Mouse (Mus musculus): ENCODE data around the gene Osgin1. TPM values are rescaled to one million over a fixed set of nuclear protein-coding genes. Genes with fewer than 3 reads are reported as not detected.

The Osgin1 gene
- polyA plus RNA-seq (2012; rRNA removed; ENCODE audit: low replicate concordance) = 26.0 and 28.9 TPM in 2 replicates

GRCm38 (mm10) chr8:119433582-119434174 lies at the start of gene Osgin1:
TSS of gene Osgin1 (plus strand) at chr8:119434124.

GRCm38 (mm10) chr8:119394524-119395026 lies 39.3 kb upstream of the Osgin1 start, which contains the start of gene Mlycd:
TSS of gene Mlycd (plus strand) at chr8:119394878.

DNA sequence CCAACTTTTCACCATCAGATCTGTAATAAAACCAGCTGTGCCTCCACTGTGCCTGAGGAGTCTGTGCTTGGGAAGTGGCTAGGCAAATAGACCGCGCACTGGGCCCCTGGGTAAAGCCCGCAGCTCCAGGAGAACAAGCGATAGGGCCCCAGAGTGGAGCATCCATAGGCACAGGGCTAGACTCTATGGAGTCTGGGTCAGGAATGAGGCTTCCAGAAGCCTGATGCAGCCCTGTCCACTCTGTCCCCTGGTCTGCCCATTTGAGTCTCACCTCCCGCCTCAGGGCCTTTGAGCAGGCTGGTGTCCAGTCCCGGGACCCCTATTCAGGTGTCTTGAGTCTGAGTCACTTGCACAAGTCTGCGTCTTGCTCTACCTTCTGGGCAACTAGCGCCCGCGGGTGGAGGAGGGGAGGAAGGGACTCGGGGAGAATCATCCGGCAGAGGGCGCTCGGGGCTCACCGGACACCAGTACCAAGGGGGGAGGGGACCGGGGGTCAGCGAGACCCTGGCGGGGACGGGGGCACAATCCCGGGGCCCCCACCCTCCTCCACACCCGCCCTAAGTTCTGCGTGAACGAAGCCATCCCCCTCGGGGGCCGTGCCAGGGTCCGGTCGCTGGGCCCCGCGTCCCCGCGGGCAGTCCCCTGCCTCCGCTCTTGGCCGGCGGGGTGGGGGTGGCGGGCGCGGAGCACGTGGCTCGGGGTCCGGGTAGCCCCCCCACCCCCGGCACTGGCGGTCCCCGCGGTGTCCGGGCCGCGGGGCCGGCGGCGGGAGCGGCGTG lies 12.5 kb downstream of the Osgin1 start, which contains the start of gene Necab2:
Gene Necab2, plus strand, starts transcription at position 509 of the 779 bp plus-strand sequence.

Other genes starting within 250 kb of the Osgin1 start
- 70.2 and 126 TPM in 2 replicates for gene Hsbp1, start 89.6 kb upstream of the Osgin1 start, polyA plus RNA-seq (2012; rRNA removed; ENCODE audit: low replicate concordance)
- gene Mlycd, start 39.2 kb upstream of the Osgin1 start, polyA plus RNA-seq (2012; rRNA removed; ENCODE audit: low replicate concordance) = 45.3 and 61.0 TPM in 2 replicates
- gene Necab2, start 12.6 kb downstream of the Osgin1 start, polyA plus RNA-seq (2012; rRNA removed; ENCODE audit: low replicate concordance) = 0.88 and 1.0 TPM in 2 replicates
- 0.05 and 0.16 TPM in 2 replicates for gene Slc38a8, start 67.6 kb downstream of the Osgin1 start, polyA plus RNA-seq (2012; rRNA removed; ENCODE audit: low replicate concordance)
- gene Mbtps1, start 124.6 kb downstream of the Osgin1 start, polyA plus RNA-seq (2012; rRNA removed; ENCODE audit: low replicate concordance) = 76.3 and 88.2 TPM in 2 replicates
- gene Hsdl1, start 141.1 kb downstream of the Osgin1 start, polyA plus RNA-seq (2012; rRNA removed; ENCODE audit: low replicate concordance) = 22.5 and 27.9 TPM in 2 replicates
- not detected in 2 replicates for gene Dnaaf1, start 141.1 kb downstream of the Osgin1 start, polyA plus RNA-seq (2012; rRNA removed; ENCODE audit: low replicate concordance)
- gene Taf1c, start 171.1 kb downstream of the Osgin1 start, polyA plus RNA-seq (2012; rRNA removed; ENCODE audit: low replicate concordance) = 21.6 and 47.0 TPM in 2 replicates
- gene Adad2, start 178.6 kb downstream of the Osgin1 start, polyA plus RNA-seq (2012; rRNA removed; ENCODE audit: low replicate concordance) = not detected in 2 replicates
- 1.4 and 1.7 TPM in 2 replicates for gene Kcng4, start 201.6 kb downstream of the Osgin1 start, polyA plus RNA-seq (2012; rRNA removed; ENCODE audit: low replicate concordance)
- gene Wfdc1, start 232.2 kb downstream of the Osgin1 start, polyA plus RNA-seq (2012; rRNA removed; ENCODE audit: low replicate concordance) = 8.0 and 21.8 TPM in 2 replicates